Mouse (Mus musculus): ENCODE results near the gene Ambra1.

- TF ChIP-seq CTCF (IDR thresholded peaks at IDR 0.05; ENCODE audit: control insufficient read depth, insufficient read depth, insufficient replicate concordance, low read depth, low read length) (no peak), POLR2A (IDR thresholded peaks at IDR 0.05; ENCODE audit: control insufficient read depth, low read depth, low read length) (0 out of 2 replicates have a peak, but pooled peaks have one; percentile 17)
Observed at GRCm38 (mm10) chr2:91921181-91921789, 191.4 kb downstream of the Ambra1 start.
